9 mouse cellular contexts compared by ENCODE assay signal in genomic region chr4:148811940-148812339, GRCm38 (mm10). TPM values are rescaled to one million over a fixed set of nuclear protein-coding genes. Genes with fewer than 3 reads are reported as not detected.
A peak's percentile ranks its signal among the peaks of the same experiment; 100 is the strongest.
DNase-seq lines count a peak whose midpoint lies in the region; ATAC-seq and TF ChIP-seq lines count a peak whose summit lies in the region.
"Had no signal": no experiment of that assay in that cellular context is flagged by ENCODE, and none has a peak within 500 bp of the region (broad histone marks: within the 10 kb centered on the region; RNA-seq: fewer than 3 reads in every experiment).

No protein-coding gene starts in this region.

- H3K9me3 ChIP-seq in hindbrain, embryonic 16.5 days (ENCODE audit: control insufficient read depth, low read length): no peaks in the 10 kb centered on the region
- no peaks in the 10 kb centered on the region for H3K9me3 ChIP-seq in limb, embryonic 12.5 days
- no peaks in the 10 kb centered on the region for H3K9me3 ChIP-seq in neural tube, embryonic 14.5 days (ENCODE audit: control insufficient read depth, low read length)
- H3K9me3 ChIP-seq: embryonic facial prominence, embryonic 12.5 days; liver, embryonic 15.5 days had no signal

- POLR2A ChIA-PET in Patski (lab: Charles Lee): no interaction called here

- H3K27ac ChIP-seq in hindbrain, embryonic 16.5 days (ENCODE audit: low read depth, low read length): no peak overlapping the region
- no peak overlapping the region for H3K27ac ChIP-seq in limb, embryonic 12.5 days
- peak overlapping the region; percentile 23; the same call in 1 of the 2 replicates for H3K27ac ChIP-seq in neural tube, embryonic 14.5 days (ENCODE audit: low read depth, low read length)
- H3K27ac ChIP-seq: embryonic facial prominence, embryonic 12.5 days; liver, embryonic 15.5 days had no signal

- ATAC-seq in Patski: peak; percentile 65
- peak; percentile 87 for ATAC-seq in hindbrain, embryonic 16.5 days
- ATAC-seq in limb, embryonic 12.5 days (ENCODE audit: insufficient number of reproducible peaks, insufficient read depth, low FRiP score, low TSS enrichment, low read depth): 0 out of 2 replicates have a peak, but pooled peaks have one; percentile 28
- peak; percentile 65 for ATAC-seq in neural tube, embryonic 14.5 days (ENCODE audit: low read depth)

- CTCF ChIA-PET in Patski (lab: Charles Lee): interaction anchor here (0.7 to 1.9 kb wide), 6 partner anchors 9 to 255 kb away, joined by 3 to 6 read pairs (median 4); no protein-coding TSS in a partner anchor

- DNase-seq in Patski (ENCODE audit: low read depth, low spot score): no peak
- DNase-seq in cerebellum, adult 18-20 months: peak; percentile 33 to 48
- peak; percentile 51 for DNase-seq in gastrocnemius, adult 18-20 months (ENCODE audit: low spot score)
- DNase-seq in natural killer cell, adult 2 months (ENCODE audit: low spot score in 2 of 2): no peak

- peak overlapping the region; percentile 39; the same call in 1 of the 2 replicates for H3K4me2 ChIP-seq in hindbrain, embryonic 16.5 days (ENCODE audit: low read length)
- H3K4me2 ChIP-seq in limb, embryonic 12.5 days: no peak overlapping the region
- peak overlapping the region; percentile 29 for H3K4me2 ChIP-seq in neural tube, embryonic 14.5 days (ENCODE audit: low read depth, low read length)
- H3K4me2 ChIP-seq: embryonic facial prominence, embryonic 12.5 days; liver, embryonic 15.5 days had no signal

- no peaks in the 10 kb centered on the region for H3K27me3 ChIP-seq in Patski
- H3K27me3 ChIP-seq in hindbrain, embryonic 16.5 days (replicated peaks; ENCODE audit: control insufficient read depth, insufficient read depth, low read length): peaks cover 15% of the 10 kb centered on the region
- peaks cover 80% of the 10 kb centered on the region for H3K27me3 ChIP-seq in limb, embryonic 12.5 days
- H3K27me3 ChIP-seq in neural tube, embryonic 14.5 days (ENCODE audit: control insufficient read depth, insufficient read depth, low read length): peaks cover 6% of the 10 kb centered on the region; the same call in 1 of the 2 replicates

- WGBS in hindbrain, embryonic 16.5 days: 15% methylated on average over 7 of the region's 10 CpGs
- WGBS in limb, embryonic 12.5 days: 15% methylated on average over 10 of the region's 10 CpGs
- WGBS in neural tube, embryonic 14.5 days: 11% methylated on average over 10 of the region's 10 CpGs

- H3K9ac ChIP-seq in hindbrain, embryonic 16.5 days (ENCODE audit: low read depth, low read length): no peak overlapping the region; the same call in 1 of the 2 replicates
- no peak overlapping the region for H3K9ac ChIP-seq in limb, embryonic 12.5 days (replicated peaks)
- no peak overlapping the region for H3K9ac ChIP-seq in neural tube, embryonic 14.5 days (replicated peaks; ENCODE audit: low read depth, low read length)
- H3K9ac ChIP-seq: embryonic facial prominence, embryonic 12.5 days; liver, embryonic 15.5 days had no signal

- H3K4me3 ChIP-seq in hindbrain, embryonic 16.5 days (ENCODE audit: low read length): no peak overlapping the region
- no peak overlapping the region for H3K4me3 ChIP-seq in limb, embryonic 12.5 days (replicated peaks)
- no peak overlapping the region for H3K4me3 ChIP-seq in neural tube, embryonic 14.5 days (ENCODE audit: low read depth, low read length)
- H3K4me3 ChIP-seq: embryonic facial prominence, embryonic 12.5 days; liver, embryonic 15.5 days had no signal

- in situ Hi-C loops in Patski (cut with MboI; ENCODE audit: low pct_unique_long_range_greater_than_20kb): loop anchor here (5.0 kb wide), 1 partner anchor 235 kb away; no protein-coding TSS in a partner anchor

- H3K36me3 ChIP-seq in hindbrain, embryonic 16.5 days (ENCODE audit: control insufficient read depth, insufficient read depth, low read length): no peaks in the 10 kb centered on the region
- no peaks in the 10 kb centered on the region for H3K36me3 ChIP-seq in limb, embryonic 12.5 days
- H3K36me3 ChIP-seq in neural tube, embryonic 14.5 days (ENCODE audit: control insufficient read depth, insufficient read depth, low read length): no peaks in the 10 kb centered on the region
- H3K36me3 ChIP-seq: embryonic facial prominence, embryonic 12.5 days; liver, embryonic 15.5 days had no signal

- TF ChIP-seq CTCF in Patski (IDR thresholded peaks at IDR 0.05): no peak

- H3K4me1 ChIP-seq in hindbrain, embryonic 16.5 days (ENCODE audit: control insufficient read depth, insufficient read depth, low read depth, low read length): peaks cover 28% of the 10 kb centered on the region
- peaks cover 52% of the 10 kb centered on the region for H3K4me1 ChIP-seq in limb, embryonic 12.5 days (replicated peaks)
- H3K4me1 ChIP-seq in neural tube, embryonic 14.5 days (ENCODE audit: control insufficient read depth, insufficient read depth, low read length): peaks cover 46% of the 10 kb centered on the region; the same call in 1 of the 2 replicates

RNA-seq across cellular contexts. Expression of gene Casz1, which starts 7.7 kb away (rescaled TPM):
- 6.0 TPM for polyA plus RNA-seq in Patski (2021)
- total RNA-seq in gastrocnemius, adult 18-20 months (2021): 10 to 100 TPM; 37.9 to 44.4 TPM
- polyA plus RNA-seq in hindbrain, embryonic 16.5 days (2015; fragmentation: Nextera tagmentation; extraction: Ambion mirVana): 4.4 and 5.6 TPM in 2 replicates
- polyA plus RNA-seq in limb, embryonic 12.5 days (2016; fragmentation: Nextera tagmentation; extraction: Ambion mirVana): 3.9 and 4.7 TPM in 2 replicates
- polyA plus RNA-seq in neural tube, embryonic 14.5 days (2014; fragmentation: Nextera tagmentation; extraction: Ambion mirVana): 13.6 and 16.1 TPM in 2 replicates

Comparison
In these comparisons a context has a peak if more than half of its experiments do, and no peak if none do; other contexts are left out.
1. ATAC-seq: peak in every context shown above with its lines; median percentile 87 in hindbrain, embryonic 16.5 days; 65 in Patski; 65 in neural tube, embryonic 14.5 days; 28 in limb, embryonic 12.5 days.
2. DNase-seq: peak in cerebellum, adult 18-20 months (2 of 2) and gastrocnemius, adult 18-20 months (single experiment); none in Patski (single experiment) and natural killer cell, adult 2 months (0 of 2).